Mouse (Mus musculus) neural tube, embryonic 12.5 days (tissue): Measurements from ENCODE around the gene F930015N05Rik. TPM values are rescaled to one million over a fixed set of nuclear protein-coding genes. Genes with fewer than 3 reads are reported as not detected.

Experiments
- polyA plus RNA-seq: library from polyadenylated mRNA; unstranded; fragments of >200 nt; fragmentation: Nextera tagmentation; extraction: Ambion mirVana; gene quantifications from 2 replicates; pipeline ENCODE4 v1.2.1, GENCODE M21; 2016

Gene F930015N05Rik
- polyA plus RNA-seq, 1 experiment from 2014 or later = 2.3 TPM

Other genes starting within 250 kb of the F930015N05Rik start
- gene Hs3st3a1, start 1.3 kb downstream of the F930015N05Rik start, polyA plus RNA-seq = 1.7 and 2.0 TPM in 2 replicates